Mouse (Mus musculus): ENCODE data around the gene BC017158.

BC017158 gene

GRCm38 (mm10) chr7:128254978-128255377 lies 43.0 kb downstream of the BC017158 start:
- no peak for DNase-seq

GRCm38 (mm10) chr7:128252609-128253008 lies 45.4 kb downstream of the BC017158 start:
- DNase-seq, result peak; percentile 68

GRCm38 (mm10) chr7:128251946-128252345 lies 46.0 kb downstream of the BC017158 start:
- DNase-seq, result no peak

GRCm38 (mm10) chr7:128249998-128250397 lies 48.0 kb downstream of the BC017158 start:
- no peak for DNase-seq

GRCm38 (mm10) chr7:128248081-128249042 lies 49.6 kb downstream of the BC017158 start:
- DNase-seq, result peak; percentile 57

- DNase-seq, result peak; percentile 96
Observed at GRCm38 (mm10) chr7:128247443-128247842, 50.5 kb downstream of the BC017158 start.

- peak; percentile 87 for DNase-seq
Observed at GRCm38 (mm10) chr7:128246496-128247391, 51.2 kb downstream of the BC017158 start, which contains the start of gene Tgfb1i1. Tgfb1i1 (plus strand) TSS chr7:128246812.

- no peak for DNase-seq
Observed at GRCm38 (mm10) chr7:128245547-128245946, 52.4 kb downstream of the BC017158 start.

- DNase-seq, result no peak
Observed at GRCm38 (mm10) chr7:128244410-128245025, 53.5 kb downstream of the BC017158 start.

GRCm38 (mm10) chr7:128243921-128244320 lies 54.0 kb downstream of the BC017158 start:
- DNase-seq, result no peak

GRCm38 (mm10) chr7:128242331-128242730 lies 55.6 kb downstream of the BC017158 start:
- DNase-seq, result no peak

- no peak for DNase-seq
Observed at GRCm38 (mm10) chr7:128240131-128240784, 57.7 kb downstream of the BC017158 start.

GRCm38 (mm10) chr7:128238991-128239390 lies 59.0 kb downstream of the BC017158 start:
- peak; percentile 82 for DNase-seq

- DNase-seq, result peak; percentile 100
Observed at GRCm38 (mm10) chr7:128237927-128238778, 59.8 kb downstream of the BC017158 start, which contains the start of gene 9130023H24Rik. 9130023H24Rik (minus strand) TSS chr7:128238031.

- no peak for DNase-seq
Observed at GRCm38 (mm10) chr7:128237593-128237926, 60.4 kb downstream of the BC017158 start.

GRCm38 (mm10) chr7:128236856-128237592 lies 60.9 kb downstream of the BC017158 start, which contains the start of gene Armc5:
Armc5 (plus strand) TSS chr7:128237342.
- DNase-seq, result peak; percentile 93

GRCm38 (mm10) chr7:128236426-128236825 lies 61.5 kb downstream of the BC017158 start:
- DNase-seq, result no peak

GRCm38 (mm10) chr7:128235481-128235880 lies 62.5 kb downstream of the BC017158 start:
- peak; percentile 65 for DNase-seq

GRCm38 (mm10) chr7:128234796-128235195 lies 63.2 kb downstream of the BC017158 start:
- no peak for DNase-seq

GRCm38 (mm10) chr7:128231741-128232140 lies 66.2 kb downstream of the BC017158 start:
- DNase-seq, result no peak

Data from lung, postnatal 10 days (tissue).